Mouse (Mus musculus) midbrain, embryonic 16.5 days (tissue): Measurements from ENCODE around the gene 3110082I17Rik. TPM values are rescaled to one million over a fixed set of nuclear protein-coding genes. Genes with fewer than 3 reads are reported as not detected.

Experiments used
- ATAC-seq: fragments of 200-750 bp; cut with Nextera tagmentation; 2 replicates; pipeline ENCODE4 v1.8.0; 2017; ENCODE audit warnings: moderate TSS enrichment
- H3K27ac ChIP-seq: fragments of 300-500 bp; sonication (generic); 2 replicates; pipeline ENCODE4 v1.5.1; 2014; ENCODE audit warnings: mild to moderate bottlenecking, low read length, mixed read lengths
- H3K27me3 ChIP-seq: fragments of 300-500 bp; sonication (generic); 2 replicates; pipeline ENCODE4 v1.6.1; 2014; ENCODE audit warnings: low read depth, low read length, mixed read lengths; ENCODE audit not compliant: control insufficient read depth, insufficient read depth
- H3K36me3 ChIP-seq: fragments of 300-500 bp; sonication (generic); 2 replicates; pipeline ENCODE4 v1.6.1; 2014; ENCODE audit warnings: mild to moderate bottlenecking, low read length, moderate library complexity, mixed read lengths; ENCODE audit not compliant: control insufficient read depth, insufficient read depth
- H3K4me1 ChIP-seq: fragments of 300-500 bp; sonication (generic); 2 replicates; pipeline ENCODE4 v1.6.1; 2014; ENCODE audit warnings: mild to moderate bottlenecking, low read length, mixed read lengths; ENCODE audit not compliant: control insufficient read depth, insufficient read depth
- H3K4me2 ChIP-seq: fragments of 300-500 bp; sonication (generic); 2 replicates; pipeline ENCODE4 v1.6.1; 2014; ENCODE audit warnings: mild to moderate bottlenecking, low read length, mixed read lengths
- H3K4me3 ChIP-seq: fragments of 300-500 bp; sonication (generic); 2 replicates; pipeline ENCODE4 v1.5.1; 2014; ENCODE audit warnings: low read depth, mild to moderate bottlenecking, low read length, moderate library complexity, mixed read lengths
- H3K9ac ChIP-seq: fragments of 300-500 bp; sonication (generic); 2 replicates; pipeline ENCODE4 v1.6.1; 2014; ENCODE audit warnings: low read depth, low read length, mixed read lengths
- H3K9me3 ChIP-seq: fragments of 300-500 bp; sonication (generic); replicated peaks from 2 replicates; pipeline ENCODE4 v1.6.1; 2014; ENCODE audit warnings: mild to moderate bottlenecking, low read length, mixed read lengths; ENCODE audit not compliant: control insufficient read depth, poor library complexity, severe bottlenecking
- WGBS: fragments of 180-500 bp; shearing (Covaris S2); extraction: QIAGEN DNeasy Blood & Tissue Kit; methylation state at CpG from one replicate; pipeline ENCODE4 v1.1.7; 2014; 5-methylcytosine and 5-hydroxymethylcytosine counted together
- polyA plus RNA-seq: library from polyadenylated mRNA; unstranded; fragments of >200 nt; fragmentation: Nextera tagmentation; extraction: Ambion mirVana; gene quantifications from 2 replicates; pipeline ENCODE4 v1.2.1, GENCODE M21; 2015

The 3110082I17Rik gene
- polyA plus RNA-seq, 1 experiment from 2014 or later, result 17.7 TPM

DNA sequence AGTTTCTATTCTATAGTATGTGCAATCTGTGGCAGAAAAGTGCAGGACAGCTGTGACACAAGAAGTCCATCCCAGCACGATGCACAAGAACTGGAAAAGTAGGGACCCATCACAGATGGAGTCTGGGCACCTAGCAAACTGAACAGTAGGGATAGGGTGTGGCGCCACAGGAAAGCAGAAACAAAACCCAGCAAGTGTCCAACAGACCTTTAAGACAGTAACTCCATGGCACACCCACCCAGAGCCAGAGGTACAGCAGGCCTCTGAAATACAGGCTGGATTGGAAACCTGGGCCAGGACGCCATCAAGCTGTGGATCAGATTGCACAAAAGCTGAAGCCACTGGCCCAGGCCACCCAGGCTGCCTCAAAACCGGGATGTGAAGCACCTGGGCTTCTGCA lies 17.4 kb downstream of the 3110082I17Rik start:
- WGBS, result 83% methylated on average over 4 of the region's 4 CpGs
- Histone ChIP-seq H3K9ac (no peak overlapping the region), H3K9me3 (no peaks in the 10 kb centered on the region), H3K4me3 (no peak overlapping the region), H3K27ac (peak overlapping the region; percentile 14; the same call in 1 of the 2 replicates), H3K4me1 (0 out of 2 replicates have a peak, but pooled peaks cover 5% of the 10 kb centered on the region), H3K36me3 (no peaks in the 10 kb centered on the region), H3K27me3 (no peaks in the 10 kb centered on the region), H3K4me2 (no peak overlapping the region)
- no peak for ATAC-seq

- Histone ChIP-seq H3K4me3 (no peak overlapping the region), H3K9ac (no peak overlapping the region), H3K27ac (peak overlapping the region; percentile 52), H3K4me1 (0 out of 2 replicates have a peak, but pooled peaks cover 5% of the 10 kb centered on the region), H3K27me3 (no peaks in the 10 kb centered on the region), H3K36me3 (no peaks in the 10 kb centered on the region), H3K9me3 (no peaks in the 10 kb centered on the region), H3K4me2 (no peak overlapping the region)
- no peak for ATAC-seq
- WGBS, result 76% methylated on average over 12 of the region's 12 CpGs
Measured at GRCm38 (mm10) chr5:139442428-139442827, 17.9 kb downstream of the 3110082I17Rik start.

DNA sequence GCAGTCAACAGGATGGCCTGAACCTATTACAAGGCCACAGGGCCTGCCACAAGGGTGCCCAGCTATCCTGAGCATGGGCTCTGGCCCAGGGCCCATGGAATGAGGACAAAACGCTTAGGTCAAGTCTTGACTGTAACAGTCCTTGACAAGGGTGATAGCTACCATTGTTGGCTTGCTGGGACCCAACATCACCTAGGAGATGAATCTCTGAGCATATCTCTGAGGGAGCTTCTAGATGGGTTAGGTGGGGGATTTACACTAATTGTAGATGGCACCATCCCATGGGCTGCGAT lies 18.7 kb downstream of the 3110082I17Rik start:
- H3K4me3 ChIP-seq, result no peak overlapping the region
- H3K9me3 ChIP-seq, result no peaks in the 10 kb centered on the region
- WGBS, result 85% methylated on average over 2 of the region's 2 CpGs
- 0 out of 2 replicates have a peak, but pooled peaks cover 5% of the 10 kb centered on the region for H3K4me1 ChIP-seq
- ATAC-seq, result no peak
- H3K4me2 ChIP-seq, result no peak overlapping the region
- no peak overlapping the region for H3K9ac ChIP-seq
- H3K27ac ChIP-seq, result peak overlapping the region; percentile 52; the same call in 1 of the 2 replicates
- no peaks in the 10 kb centered on the region for H3K27me3 ChIP-seq
- no peaks in the 10 kb centered on the region for H3K36me3 ChIP-seq

DNA sequence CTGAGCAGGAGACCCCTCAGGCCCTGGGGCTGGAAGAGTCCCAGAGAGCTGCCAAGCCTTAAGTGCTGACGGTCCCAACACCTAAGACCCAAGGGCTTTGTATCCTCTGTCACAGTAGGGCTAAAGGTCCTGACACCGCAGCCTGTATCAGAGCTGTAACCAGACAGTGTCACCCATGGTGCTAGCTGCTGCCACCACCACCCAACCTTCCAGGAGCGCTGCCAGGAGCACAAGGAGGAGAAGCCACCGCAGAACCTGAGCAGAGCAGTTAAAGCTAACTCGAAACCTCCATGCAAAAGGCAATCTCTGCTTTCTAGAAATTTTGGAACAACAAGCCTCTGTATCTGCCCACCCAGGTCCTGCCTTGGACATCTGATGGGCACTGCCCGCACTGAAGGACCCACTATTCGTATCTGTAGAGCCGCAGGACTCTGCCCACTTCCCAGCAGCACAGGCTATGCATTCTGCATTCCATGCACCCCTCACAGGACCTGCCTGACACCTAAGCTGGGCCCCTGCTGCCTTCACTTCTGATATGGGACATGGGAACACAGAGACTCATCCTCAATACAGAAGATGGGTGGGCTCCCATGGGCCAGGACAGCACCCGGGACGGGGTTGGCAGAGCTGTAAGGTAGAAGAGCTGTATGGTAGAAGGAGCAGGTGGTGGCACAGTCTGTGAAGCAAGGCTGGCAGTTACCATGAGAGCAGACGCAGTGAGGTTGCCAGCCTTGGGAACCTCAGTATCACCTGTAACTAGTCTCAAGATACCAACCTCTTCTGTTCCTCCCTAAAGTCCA lies 19.2 kb downstream of the 3110082I17Rik start:
- H3K9ac ChIP-seq, result no peak overlapping the region
- H3K27ac ChIP-seq, result peak overlapping the region; percentile 52; the same call in 1 of the 2 replicates
- 92% methylated on average over 11 of the region's 11 CpGs for WGBS

DNA sequence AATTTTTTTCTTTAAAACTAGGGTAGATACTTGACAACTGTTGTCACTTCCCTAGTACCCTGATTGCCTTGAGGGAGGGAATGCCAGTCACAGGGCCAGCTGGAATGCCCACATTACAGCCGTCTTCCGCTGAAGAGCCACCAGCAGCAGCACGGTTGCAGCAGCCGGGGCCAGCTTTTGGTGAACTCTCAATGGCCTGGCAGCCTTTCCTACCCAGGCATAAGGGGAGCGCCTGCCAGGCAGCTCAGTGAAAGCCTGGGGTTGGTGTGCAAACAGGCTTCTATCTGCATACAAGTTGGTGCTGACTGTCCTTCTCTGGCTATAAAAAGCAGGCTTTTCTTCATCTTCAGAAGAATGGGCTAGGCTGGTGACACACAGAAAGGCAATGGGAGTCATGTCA lies 19.9 kb downstream of the 3110082I17Rik start:
- H3K27ac ChIP-seq, result no peak overlapping the region
- peaks cover 12% of the 10 kb centered on the region for H3K4me1 ChIP-seq
- no peaks in the 10 kb centered on the region for H3K27me3 ChIP-seq
- H3K36me3 ChIP-seq, result no peaks in the 10 kb centered on the region
- no peak for ATAC-seq
- 80% methylated on average over 5 of the region's 5 CpGs for WGBS
- no peak overlapping the region for H3K4me3 ChIP-seq
- H3K4me2 ChIP-seq, result no peak overlapping the region
- H3K9me3 ChIP-seq, result no peaks in the 10 kb centered on the region
- no peak overlapping the region for H3K9ac ChIP-seq

More for the DNA sequence above, 19.2 kb downstream of the 3110082I17Rik start:
- H3K36me3 ChIP-seq, result no peaks in the 10 kb centered on the region
- no peak overlapping the region for H3K4me2 ChIP-seq
- H3K27me3 ChIP-seq, result no peaks in the 10 kb centered on the region
- peaks cover 6% of the 10 kb centered on the region; the same call in 1 of the 2 replicates for H3K4me1 ChIP-seq
- no peaks in the 10 kb centered on the region for H3K9me3 ChIP-seq
- H3K4me3 ChIP-seq, result no peak overlapping the region
- ATAC-seq, result no peak

DNA sequence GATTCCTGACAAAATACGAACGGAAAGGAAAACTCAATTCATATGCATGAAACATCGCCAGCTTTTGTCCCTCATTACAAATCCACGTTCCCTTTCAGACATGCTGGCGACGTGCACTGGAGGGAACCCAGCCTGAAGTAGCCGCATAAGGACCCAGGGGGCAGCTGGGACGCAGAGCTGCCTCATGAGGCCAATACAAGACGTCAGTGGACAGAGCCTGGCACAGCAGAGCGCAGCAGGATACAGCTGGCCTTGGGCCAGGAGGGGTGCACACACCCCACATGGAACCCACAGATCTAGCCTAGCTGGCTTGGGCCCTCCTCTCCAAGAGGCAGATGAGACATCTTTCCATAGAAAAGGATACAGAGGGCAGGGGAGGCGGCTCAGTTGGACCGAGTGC lies 21.9 kb downstream of the 3110082I17Rik start:
- H3K4me1 ChIP-seq, result peaks cover 27% of the 10 kb centered on the region
- H3K36me3 ChIP-seq, result no peaks in the 10 kb centered on the region
- no peak overlapping the region for H3K9ac ChIP-seq
- H3K9me3 ChIP-seq, result no peaks in the 10 kb centered on the region
- H3K4me2 ChIP-seq, result no peak overlapping the region
- H3K27ac ChIP-seq, result no peak overlapping the region
- H3K27me3 ChIP-seq, result no peaks in the 10 kb centered on the region
- H3K4me3 ChIP-seq, result no peak overlapping the region
- ATAC-seq, result no peak
- 49% methylated on average over 12 of the region's 12 CpGs for WGBS

DNA sequence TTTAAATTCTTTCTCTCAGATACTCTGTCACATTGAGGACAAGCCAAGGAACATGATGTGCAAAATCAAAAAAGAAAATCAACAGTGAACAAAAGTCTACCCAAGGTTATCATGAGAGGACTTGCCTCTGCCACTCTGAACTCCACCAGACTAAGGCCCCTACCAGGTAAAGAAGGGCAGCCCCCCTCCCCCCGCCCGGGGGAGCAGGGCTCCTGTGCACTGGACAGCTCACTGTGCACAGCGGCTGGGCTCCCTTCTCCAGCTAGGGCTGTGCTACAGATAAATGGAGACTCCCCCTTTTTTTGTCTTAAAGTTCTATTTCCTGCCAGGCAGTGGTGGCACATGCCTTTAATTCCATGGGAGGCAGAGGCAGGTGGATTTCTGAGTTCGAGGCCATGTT lies 22.6 kb downstream of the 3110082I17Rik start:
- ATAC-seq, result no peak
- 96% methylated on average over 4 of the region's 4 CpGs for WGBS
- no peaks in the 10 kb centered on the region for H3K36me3 ChIP-seq
- H3K27me3 ChIP-seq, result no peaks in the 10 kb centered on the region
- no peaks in the 10 kb centered on the region for H3K9me3 ChIP-seq
- no peak overlapping the region for H3K27ac ChIP-seq
- no peak overlapping the region for H3K4me3 ChIP-seq
- H3K9ac ChIP-seq, result no peak overlapping the region
- H3K4me2 ChIP-seq, result no peak overlapping the region
- peaks cover 27% of the 10 kb centered on the region for H3K4me1 ChIP-seq

DNA sequence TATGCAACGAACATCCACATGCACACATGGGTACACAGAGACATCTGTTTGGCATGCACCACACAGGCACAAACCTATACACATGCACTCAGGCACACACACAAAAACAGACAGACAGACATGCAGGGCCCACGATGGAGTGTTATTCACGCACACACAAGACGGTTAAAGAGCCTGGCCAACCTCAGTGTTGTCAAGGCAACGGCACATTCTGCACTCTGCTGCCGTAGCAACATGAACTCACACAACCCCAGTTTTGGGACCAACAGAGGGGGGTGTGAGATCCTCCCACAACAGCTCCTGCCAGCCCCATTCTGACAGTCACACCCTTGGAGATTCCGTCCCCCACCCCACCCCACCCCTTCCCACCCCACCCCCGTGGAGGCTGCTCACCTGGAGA lies 25.4 kb downstream of the 3110082I17Rik start:
- no peaks in the 10 kb centered on the region for H3K27me3 ChIP-seq
- WGBS, result 8% methylated on average over 8 of the region's 8 CpGs
- H3K36me3 ChIP-seq, result no peaks in the 10 kb centered on the region
- peak; percentile 84 for ATAC-seq
- H3K9ac ChIP-seq, result 0 out of 2 replicates have a peak overlapping the region, but pooled peaks have one; percentile 31
- H3K4me2 ChIP-seq, result peak overlapping the region; percentile 34
- peak overlapping the region; percentile 78 for H3K27ac ChIP-seq
- H3K4me3 ChIP-seq, result no peak overlapping the region
- H3K9me3 ChIP-seq, result no peaks in the 10 kb centered on the region
- peaks cover 45% of the 10 kb centered on the region for H3K4me1 ChIP-seq

DNA sequence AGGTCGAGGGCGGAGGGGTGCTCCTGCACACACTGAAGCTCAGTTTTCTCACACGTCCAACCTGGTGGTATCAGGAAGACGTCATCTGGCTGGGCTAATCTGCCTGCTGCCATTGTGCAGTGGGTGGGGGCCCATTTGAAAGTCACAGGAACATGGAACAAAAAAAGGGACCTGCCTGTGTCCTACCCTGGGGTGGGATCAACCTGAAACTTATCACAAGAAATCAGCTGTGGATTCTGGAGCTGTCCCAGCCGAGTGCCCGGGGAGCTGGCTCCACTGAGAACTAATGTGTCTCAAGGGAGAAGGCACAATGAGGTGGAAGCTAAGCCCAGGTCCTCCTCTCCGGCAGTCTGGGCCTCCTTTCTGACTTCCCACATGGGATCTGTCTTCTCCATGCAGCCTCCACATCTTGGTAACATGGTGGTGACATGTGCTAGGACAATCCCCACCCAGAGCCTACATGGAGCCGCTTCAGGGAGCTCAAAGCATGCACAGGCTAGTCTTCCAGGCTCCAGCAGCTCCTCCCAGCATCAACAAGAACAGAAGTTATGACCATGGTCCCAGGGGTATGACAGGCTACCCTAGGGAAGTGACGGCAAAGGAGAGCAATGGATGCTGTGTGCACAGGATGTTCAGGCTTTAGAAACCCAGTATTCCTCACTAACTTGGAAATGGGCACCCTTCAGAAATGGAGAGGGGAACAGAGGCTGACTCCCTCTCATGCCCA lies 26.3 kb downstream of the 3110082I17Rik start:
- no peak overlapping the region for H3K4me3 ChIP-seq
- H3K4me1 ChIP-seq, result peaks cover 49% of the 10 kb centered on the region
- no peaks in the 10 kb centered on the region for H3K36me3 ChIP-seq
- no peaks in the 10 kb centered on the region for H3K27me3 ChIP-seq
- no peak for ATAC-seq
- no peaks in the 10 kb centered on the region for H3K9me3 ChIP-seq
- H3K4me2 ChIP-seq, result no peak overlapping the region
- no peak overlapping the region for H3K9ac ChIP-seq
- 76% methylated on average over 9 of the region's 9 CpGs for WGBS
- H3K27ac ChIP-seq, result peak overlapping the region; percentile 78
